Mouse (Mus musculus): ENCODE results near the gene Rasef. TPM values are rescaled to one million over a fixed set of nuclear protein-coding genes. Genes with fewer than 3 reads are reported as not detected.
A peak's percentile ranks its signal among the peaks of the same experiment; 100 is the strongest.

Rasef gene
- polyA plus RNA-seq (2014; fragmentation: Nextera tagmentation; extraction: Ambion mirVana) = 0.60 and 0.62 TPM in 2 replicates

DNA sequence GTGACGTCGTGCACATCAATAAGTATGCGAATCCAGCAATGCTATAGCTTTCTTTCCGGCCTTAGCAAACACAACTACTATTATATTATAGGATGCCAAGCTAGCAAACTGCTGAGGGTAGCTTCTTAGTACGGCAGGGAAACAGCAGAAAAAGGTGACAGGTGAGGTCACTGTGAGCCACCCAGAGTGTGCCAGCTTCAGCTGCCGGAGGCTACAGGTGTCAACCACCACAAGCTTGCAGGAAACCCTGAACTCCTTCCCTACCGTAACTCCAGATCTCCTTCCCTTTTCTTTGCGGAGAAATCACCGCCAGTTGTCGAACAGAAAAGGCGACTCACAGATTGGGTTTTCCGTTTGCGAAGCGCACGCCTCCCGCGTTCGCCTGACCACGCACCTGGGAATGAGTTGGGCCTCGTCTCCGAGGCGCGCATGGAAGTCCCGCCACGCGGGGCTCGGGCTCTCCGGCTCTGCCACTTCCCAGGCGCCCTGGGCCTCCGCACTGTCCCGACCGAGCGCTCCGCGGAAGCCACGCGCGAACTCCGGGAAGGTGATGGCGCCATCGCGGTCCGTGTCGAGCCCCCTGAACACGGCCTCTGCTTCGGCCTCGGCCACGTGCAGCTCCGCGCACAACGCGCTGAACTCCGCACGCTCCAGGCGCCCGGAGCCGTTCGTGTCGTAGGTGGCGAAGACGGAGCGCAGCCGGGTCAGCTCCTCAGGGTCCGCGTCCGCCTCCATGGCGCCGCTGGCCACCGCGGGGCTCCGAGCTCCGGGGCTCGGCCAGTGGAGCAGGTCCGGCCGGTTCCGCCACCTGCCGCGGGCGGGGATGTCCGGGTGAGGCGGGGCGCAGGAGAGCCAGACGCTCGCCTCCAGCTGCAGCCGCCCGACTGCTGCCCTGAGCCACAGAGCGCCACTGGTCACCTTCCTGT, at the start of gene Rasef:
Rasef (minus strand) TSS at position 735 of the 926 bp plus-strand sequence.
- peaks cover 4% of the 10 kb centered on the region; the same call in 1 of the 2 replicates for H3K27me3 ChIP-seq (ENCODE audit: control insufficient read depth, insufficient read depth, low read length)
- H3K4me3 ChIP-seq (ENCODE audit: low read depth, low read length) = peak within 1 kb of the TSS; percentile 44
- H3K9me3 ChIP-seq (ENCODE audit: control insufficient read depth, low read length) = no peaks in the 10 kb centered on the region
- 6% methylated on average over 87 of the region's 87 CpGs for WGBS
- H3K36me3 ChIP-seq (ENCODE audit: control insufficient read depth, insufficient read depth, low read length) = no peaks in the 10 kb centered on the region
- H3K9ac ChIP-seq (replicated peaks; ENCODE audit: low read depth, low read length) = peak within 1 kb of the TSS; percentile 43
- H3K4me1 ChIP-seq (ENCODE audit: control insufficient read depth, insufficient read depth, low read length) = no peaks in the 10 kb centered on the region
- peak within 1 kb of the TSS; percentile 96 for H3K4me2 ChIP-seq (ENCODE audit: low read depth, low read length)
- H3K27ac ChIP-seq (ENCODE audit: low read depth, low read length) = no peak within 1 kb of the TSS
- peak; percentile 90 for ATAC-seq (ENCODE audit: low read depth)

GRCm38 (mm10) chr4:73826587-73826986, 35.8 kb upstream of the Rasef start:
- H3K4me3 ChIP-seq (ENCODE audit: low read depth, low read length) = no peak overlapping the region
- no peak overlapping the region for H3K27ac ChIP-seq (ENCODE audit: low read depth, low read length)
- no peaks in the 10 kb centered on the region for H3K36me3 ChIP-seq (ENCODE audit: control insufficient read depth, insufficient read depth, low read length)
- no peak overlapping the region for H3K4me2 ChIP-seq (ENCODE audit: low read depth, low read length)
- no peaks in the 10 kb centered on the region for H3K9me3 ChIP-seq (ENCODE audit: control insufficient read depth, low read length)
- H3K27me3 ChIP-seq (ENCODE audit: control insufficient read depth, insufficient read depth, low read length) = no peaks in the 10 kb centered on the region
- no peaks in the 10 kb centered on the region for H3K4me1 ChIP-seq (ENCODE audit: control insufficient read depth, insufficient read depth, low read length)
- no peak overlapping the region for H3K9ac ChIP-seq (replicated peaks; ENCODE audit: low read depth, low read length)
- 87% methylated on average over 3 of the region's 3 CpGs for WGBS
- ATAC-seq (ENCODE audit: low read depth) = no peak

DNA sequence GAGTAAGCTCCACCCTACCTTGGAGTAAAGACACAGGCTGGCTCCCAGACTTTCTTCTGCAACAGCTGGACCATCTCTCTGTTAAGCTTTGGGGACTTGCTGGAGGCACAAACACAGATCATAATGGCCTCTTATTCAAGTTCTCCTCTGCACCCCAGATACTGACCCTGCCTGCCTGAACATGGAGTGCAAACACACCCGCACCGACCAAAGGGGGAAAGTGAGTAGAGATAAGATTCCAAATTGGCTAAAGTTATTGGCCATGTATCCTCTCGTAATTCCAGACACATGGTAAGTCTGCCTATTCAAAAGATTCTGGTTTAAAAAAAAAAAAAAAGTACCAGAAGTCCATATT, 369 bp upstream of the Rasef start:
- 53% methylated on average over 3 of the region's 3 CpGs for WGBS
- Histone ChIP-seq H3K27ac (ENCODE audit: low read depth, low read length) (no peak overlapping the region), H3K27me3 (ENCODE audit: control insufficient read depth, insufficient read depth, low read length) (peaks cover 4% of the 10 kb centered on the region; the same call in 1 of the 2 replicates), H3K4me2 (ENCODE audit: low read depth, low read length) (peak overlapping the region; percentile 96), H3K4me3 (ENCODE audit: low read depth, low read length) (peak overlapping the region; percentile 44), H3K9ac (replicated peaks; ENCODE audit: low read depth, low read length) (peak overlapping the region; percentile 43), H3K4me1 (ENCODE audit: control insufficient read depth, insufficient read depth, low read length) (no peaks in the 10 kb centered on the region), H3K36me3 (ENCODE audit: control insufficient read depth, insufficient read depth, low read length) (no peaks in the 10 kb centered on the region), H3K9me3 (ENCODE audit: control insufficient read depth, low read length) (no peaks in the 10 kb centered on the region)
- ATAC-seq (ENCODE audit: low read depth) = no peak

DNA sequence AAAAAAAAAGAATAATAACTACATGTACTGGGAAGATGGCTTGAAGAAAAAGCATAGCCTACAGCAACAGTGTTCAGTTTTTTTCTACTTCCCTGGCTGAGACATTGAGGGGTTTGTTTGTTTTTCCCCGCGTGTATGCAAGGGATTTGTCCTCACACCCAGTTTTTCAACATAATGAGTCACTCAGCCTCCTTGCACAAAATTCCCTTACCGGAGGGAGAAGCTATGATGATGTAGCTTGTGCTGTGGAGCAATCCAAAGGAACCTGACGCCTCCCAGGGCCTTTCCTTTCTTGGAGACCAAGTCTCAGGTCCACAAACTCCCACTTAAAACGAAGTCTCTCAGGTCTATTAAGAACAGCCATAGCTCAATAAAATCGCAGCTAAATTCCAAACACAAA, 1.3 kb downstream of the Rasef start:
- Histone ChIP-seq H3K27ac (ENCODE audit: low read depth, low read length) (no peak overlapping the region), H3K9me3 (ENCODE audit: control insufficient read depth, low read length) (no peaks in the 10 kb centered on the region), H3K4me1 (ENCODE audit: control insufficient read depth, insufficient read depth, low read length) (no peaks in the 10 kb centered on the region), H3K36me3 (ENCODE audit: control insufficient read depth, insufficient read depth, low read length) (no peaks in the 10 kb centered on the region), H3K4me2 (ENCODE audit: low read depth, low read length) (no peak overlapping the region), H3K27me3 (ENCODE audit: control insufficient read depth, insufficient read depth, low read length) (peaks cover 4% of the 10 kb centered on the region; the same call in 1 of the 2 replicates), H3K4me3 (ENCODE audit: low read depth, low read length) (no peak overlapping the region), H3K9ac (replicated peaks; ENCODE audit: low read depth, low read length) (no peak overlapping the region)
- WGBS = 60% methylated on average over 6 of the region's 6 CpGs
- ATAC-seq (ENCODE audit: low read depth) = no peak

DNA sequence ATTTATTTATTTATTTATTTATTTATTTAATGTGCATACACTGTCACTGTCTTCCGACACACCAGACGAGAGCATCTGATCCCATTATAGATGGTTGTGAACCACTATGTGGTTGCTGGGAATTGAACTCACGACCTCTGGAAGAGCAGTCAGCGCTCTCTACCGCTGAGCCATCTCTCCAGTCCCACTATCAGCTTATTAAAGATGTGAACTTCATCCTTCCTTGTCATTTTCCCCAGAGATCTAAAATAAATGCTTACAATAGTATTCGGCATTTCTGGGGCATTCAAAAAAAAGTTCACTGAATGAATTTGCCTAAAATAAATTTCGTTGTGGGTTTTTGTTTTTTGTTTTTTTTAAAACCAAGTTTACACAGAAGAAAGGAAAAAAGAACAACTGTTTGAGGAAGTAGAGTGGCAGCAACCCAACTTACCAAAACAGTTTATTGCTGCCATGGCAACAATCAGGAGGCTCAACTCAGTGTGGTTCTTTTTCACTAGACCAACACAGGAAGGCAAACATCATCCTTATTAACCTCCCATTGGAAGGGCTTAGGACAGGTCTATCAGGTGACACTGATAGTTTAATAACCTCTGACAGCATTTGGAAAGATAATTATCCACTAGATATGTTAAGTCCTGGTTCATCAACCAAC, 2.6 kb downstream of the Rasef start:
- H3K4me3 ChIP-seq (ENCODE audit: low read depth, low read length) = no peak overlapping the region
- no peak overlapping the region for H3K27ac ChIP-seq (ENCODE audit: low read depth, low read length)
- no peaks in the 10 kb centered on the region for H3K4me1 ChIP-seq (ENCODE audit: control insufficient read depth, insufficient read depth, low read length)
- no peaks in the 10 kb centered on the region for H3K36me3 ChIP-seq (ENCODE audit: control insufficient read depth, insufficient read depth, low read length)
- H3K9me3 ChIP-seq (ENCODE audit: control insufficient read depth, low read length) = no peaks in the 10 kb centered on the region
- no peak overlapping the region for H3K9ac ChIP-seq (replicated peaks; ENCODE audit: low read depth, low read length)
- H3K4me2 ChIP-seq (ENCODE audit: low read depth, low read length) = no peak overlapping the region
- peaks cover 4% of the 10 kb centered on the region; the same call in 1 of the 2 replicates for H3K27me3 ChIP-seq (ENCODE audit: control insufficient read depth, insufficient read depth, low read length)
- 86% methylated on average over 7 of the region's 7 CpGs for WGBS
- no peak for ATAC-seq (ENCODE audit: low read depth)

DNA sequence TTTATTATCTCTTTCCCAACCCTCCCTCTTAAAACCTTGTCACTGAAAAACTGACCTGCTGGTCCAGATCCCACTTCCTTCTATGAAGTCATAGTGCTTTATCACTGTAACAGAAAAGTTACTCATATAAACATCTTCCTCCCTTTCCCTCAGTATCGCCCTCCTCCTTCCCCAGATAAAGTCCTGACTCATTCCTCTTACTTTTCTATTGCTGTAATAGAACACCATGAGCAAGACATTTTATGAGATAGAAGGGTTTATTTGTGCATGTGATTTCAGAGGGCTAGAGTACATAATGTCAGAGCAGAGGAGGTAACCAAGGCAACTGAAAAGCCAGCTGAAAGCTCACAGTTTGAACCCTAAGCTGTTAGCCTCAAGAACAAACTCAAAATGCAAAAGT, 6.6 kb downstream of the Rasef start:
- WGBS = 93% methylated on average over 1 of the region's 1 CpGs
- H3K4me2 ChIP-seq (ENCODE audit: low read depth, low read length) = no peak overlapping the region
- H3K4me1 ChIP-seq (ENCODE audit: control insufficient read depth, insufficient read depth, low read length) = no peaks in the 10 kb centered on the region
- no peaks in the 10 kb centered on the region for H3K27me3 ChIP-seq (ENCODE audit: control insufficient read depth, insufficient read depth, low read length)
- H3K36me3 ChIP-seq (ENCODE audit: control insufficient read depth, insufficient read depth, low read length) = no peaks in the 10 kb centered on the region
- H3K27ac ChIP-seq (ENCODE audit: low read depth, low read length) = no peak overlapping the region
- no peak overlapping the region for H3K9ac ChIP-seq (replicated peaks; ENCODE audit: low read depth, low read length)
- no peak overlapping the region for H3K4me3 ChIP-seq (ENCODE audit: low read depth, low read length)
- no peaks in the 10 kb centered on the region for H3K9me3 ChIP-seq (ENCODE audit: control insufficient read depth, low read length)
- ATAC-seq (ENCODE audit: low read depth) = no peak

DNA sequence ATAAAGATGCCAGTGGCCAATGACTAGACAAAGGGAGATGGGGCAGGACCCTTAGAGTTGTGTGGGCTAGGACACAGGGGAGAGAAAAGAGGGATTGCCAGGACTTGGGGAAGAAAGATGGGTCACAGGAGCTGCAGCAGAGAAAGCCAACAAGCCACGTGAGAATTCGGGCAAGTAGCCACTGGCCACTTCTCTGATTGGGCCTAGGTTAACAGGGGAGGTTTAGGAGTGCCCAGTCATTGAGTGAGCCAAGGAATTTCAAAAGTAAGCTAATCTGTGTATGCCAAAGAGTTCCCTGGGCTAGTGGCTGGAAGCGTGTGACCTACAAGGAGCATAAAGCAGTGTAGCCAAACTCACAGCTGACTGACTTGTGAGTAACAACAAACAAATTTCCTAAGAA, 9.7 kb downstream of the Rasef start:
- H3K27me3 ChIP-seq (ENCODE audit: control insufficient read depth, insufficient read depth, low read length) = no peaks in the 10 kb centered on the region
- no peaks in the 10 kb centered on the region for H3K4me1 ChIP-seq (ENCODE audit: control insufficient read depth, insufficient read depth, low read length)
- no peak overlapping the region for H3K27ac ChIP-seq (ENCODE audit: low read depth, low read length)
- no peaks in the 10 kb centered on the region for H3K9me3 ChIP-seq (ENCODE audit: control insufficient read depth, low read length)
- no peaks in the 10 kb centered on the region for H3K36me3 ChIP-seq (ENCODE audit: control insufficient read depth, insufficient read depth, low read length)
- no peak overlapping the region for H3K9ac ChIP-seq (replicated peaks; ENCODE audit: low read depth, low read length)
- H3K4me2 ChIP-seq (ENCODE audit: low read depth, low read length) = no peak overlapping the region
- ATAC-seq (ENCODE audit: low read depth) = no peak
- WGBS = 88% methylated on average over 3 of the region's 3 CpGs
- no peak overlapping the region for H3K4me3 ChIP-seq (ENCODE audit: low read depth, low read length)

DNA sequence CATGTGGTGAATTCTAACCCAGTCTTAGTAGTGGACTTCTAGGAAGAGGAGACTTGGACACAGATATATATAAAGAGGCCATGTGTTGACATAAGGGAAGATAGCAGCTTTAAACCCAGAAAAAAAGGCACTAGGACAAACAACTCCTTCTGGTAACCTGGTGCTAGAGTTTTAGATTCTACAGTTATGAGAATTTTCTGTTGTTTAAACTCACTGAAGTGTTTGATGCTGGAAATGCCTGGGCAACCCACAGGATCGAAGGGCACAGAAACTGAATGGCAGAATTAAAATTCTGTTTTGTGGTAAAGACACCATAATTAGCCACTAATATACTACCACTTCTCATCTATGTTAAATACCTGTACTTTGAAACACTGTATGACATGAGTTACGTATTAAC, 15.5 kb downstream of the Rasef start:
- Histone ChIP-seq H3K9me3 (ENCODE audit: control insufficient read depth, low read length) (no peaks in the 10 kb centered on the region), H3K27ac (ENCODE audit: low read depth, low read length) (no peak overlapping the region), H3K4me3 (ENCODE audit: low read depth, low read length) (no peak overlapping the region), H3K9ac (replicated peaks; ENCODE audit: low read depth, low read length) (no peak overlapping the region), H3K27me3 (ENCODE audit: control insufficient read depth, insufficient read depth, low read length) (no peaks in the 10 kb centered on the region), H3K36me3 (ENCODE audit: control insufficient read depth, insufficient read depth, low read length) (no peaks in the 10 kb centered on the region), H3K4me1 (ENCODE audit: control insufficient read depth, insufficient read depth, low read length) (no peaks in the 10 kb centered on the region), H3K4me2 (ENCODE audit: low read depth, low read length) (no peak overlapping the region)
- ATAC-seq (ENCODE audit: low read depth) = no peak
- 99% methylated on average over 2 of the region's 2 CpGs for WGBS
